Mouse (Mus musculus): Measurements from ENCODE around the gene Rplp0.

The Rplp0 gene

DNA sequence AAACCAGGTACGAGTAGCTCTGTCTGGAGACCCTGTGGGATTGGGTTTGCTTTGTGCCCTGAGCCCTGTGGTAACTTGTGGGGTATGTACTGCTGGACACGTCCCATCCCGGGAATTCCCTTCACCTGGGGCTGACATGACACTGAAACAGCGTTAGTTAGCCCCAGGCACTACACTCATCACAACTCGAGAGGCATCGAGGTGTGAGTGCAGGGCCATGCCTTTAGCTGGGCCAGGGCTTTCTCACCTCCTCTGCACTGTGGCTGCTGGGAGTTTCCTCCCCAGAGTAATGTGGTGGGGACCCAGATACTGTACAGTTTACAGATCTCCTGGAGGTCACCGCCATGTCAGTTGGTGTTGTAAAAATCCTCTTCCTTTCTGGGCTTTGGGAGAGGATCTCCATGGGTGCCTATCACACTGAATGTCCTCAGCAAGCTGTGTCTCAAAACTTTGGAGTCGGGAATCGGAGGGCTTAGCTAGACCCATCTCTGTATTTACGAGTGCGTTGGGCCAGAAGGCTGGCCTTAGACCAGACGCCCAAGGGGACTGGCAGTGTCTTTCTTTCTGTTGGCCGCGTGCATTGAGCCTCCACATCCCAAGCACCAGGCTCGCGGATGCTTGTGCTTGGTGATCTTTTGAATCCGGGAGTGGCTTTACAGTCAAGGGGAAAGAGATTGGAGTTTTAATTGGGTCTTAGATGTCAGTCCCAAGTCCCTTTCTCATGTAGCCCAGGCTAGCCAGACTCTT lies 32.6 kb upstream of the Rplp0 start:
- no peak for DNase-seq (ENCODE audit: extremely low read depth, low read depth)

GRCm38 (mm10) chr5:115528128-115528527 lies 31.1 kb upstream of the Rplp0 start:
- DNase-seq (ENCODE audit: extremely low read depth, low read depth) = no peak

DNA sequence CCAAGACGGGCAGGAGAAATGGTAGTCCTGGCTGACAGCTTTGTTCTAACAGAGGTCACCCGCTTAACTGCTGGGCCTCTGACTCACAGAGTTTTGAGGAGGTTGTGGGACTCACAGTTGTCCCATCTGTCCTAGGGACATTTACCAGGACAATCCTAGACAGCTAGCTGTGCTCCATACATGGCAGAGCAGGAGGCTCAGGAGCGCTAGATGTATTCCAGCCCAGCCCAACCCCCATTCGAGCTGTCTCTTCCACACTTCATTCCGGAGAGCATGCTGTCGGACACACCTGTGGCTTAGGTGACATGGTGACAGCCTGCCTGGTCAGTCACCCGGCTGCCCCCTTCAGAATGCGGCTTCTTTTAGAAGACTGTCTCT lies 29.9 kb upstream of the Rplp0 start:
- no peak for DNase-seq (ENCODE audit: extremely low read depth, low read depth)

DNA sequence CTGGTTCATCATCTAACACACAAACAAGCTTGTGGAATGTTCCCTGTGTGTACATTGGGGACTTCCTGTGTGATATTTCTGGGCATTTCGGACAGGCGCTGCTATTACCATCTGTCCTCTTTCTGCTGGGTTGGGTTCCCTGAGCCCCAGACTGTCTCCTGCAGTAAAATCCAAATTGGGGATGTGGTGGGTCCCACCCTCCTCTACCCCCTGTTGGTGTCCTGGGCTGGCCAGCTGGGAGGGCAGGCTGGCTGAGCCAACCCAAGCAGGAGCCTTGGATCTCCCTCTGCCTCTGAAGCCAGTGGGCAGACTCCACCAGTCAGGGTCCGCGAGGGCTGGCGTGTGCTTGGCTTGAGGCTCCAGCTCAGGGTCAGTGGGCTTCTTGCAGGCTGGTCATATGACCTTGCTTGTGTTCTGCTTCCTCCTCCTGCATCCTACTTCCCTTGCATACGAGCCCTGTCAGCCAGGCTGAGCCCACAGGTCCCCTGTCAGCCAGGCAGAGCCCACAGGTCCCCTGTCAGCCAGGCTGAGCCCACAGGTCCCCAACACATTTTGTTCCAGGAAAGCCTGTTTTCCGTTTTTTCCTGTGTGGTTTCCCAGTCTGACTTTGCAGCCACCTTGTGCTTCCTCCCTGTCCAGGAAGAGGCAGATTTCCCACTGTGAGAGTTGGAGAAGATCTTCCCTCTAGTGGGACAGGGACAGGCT lies 29.4 kb upstream of the Rplp0 start:
- no peak for DNase-seq (ENCODE audit: extremely low read depth, low read depth)

DNA sequence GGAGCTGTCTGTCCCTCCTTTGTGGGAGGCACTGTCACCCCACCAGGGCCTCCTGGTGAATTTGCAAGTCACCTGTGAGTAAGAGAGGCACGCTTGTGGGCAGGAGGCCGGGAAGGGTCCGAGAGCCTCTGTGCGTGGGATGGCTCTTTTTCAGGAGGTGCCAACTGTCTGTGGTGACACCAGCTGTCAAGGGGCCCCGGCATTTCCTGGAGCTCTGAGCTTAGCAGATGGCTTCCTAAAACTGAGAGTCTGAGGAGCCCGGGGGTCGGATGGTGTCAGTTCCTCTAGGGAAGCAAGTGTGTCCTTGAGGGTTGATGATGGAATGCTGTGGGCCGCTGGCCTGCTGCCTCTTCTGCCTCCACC lies 28.8 kb upstream of the Rplp0 start:
- DNase-seq (ENCODE audit: extremely low read depth, low read depth) = no peak

DNA sequence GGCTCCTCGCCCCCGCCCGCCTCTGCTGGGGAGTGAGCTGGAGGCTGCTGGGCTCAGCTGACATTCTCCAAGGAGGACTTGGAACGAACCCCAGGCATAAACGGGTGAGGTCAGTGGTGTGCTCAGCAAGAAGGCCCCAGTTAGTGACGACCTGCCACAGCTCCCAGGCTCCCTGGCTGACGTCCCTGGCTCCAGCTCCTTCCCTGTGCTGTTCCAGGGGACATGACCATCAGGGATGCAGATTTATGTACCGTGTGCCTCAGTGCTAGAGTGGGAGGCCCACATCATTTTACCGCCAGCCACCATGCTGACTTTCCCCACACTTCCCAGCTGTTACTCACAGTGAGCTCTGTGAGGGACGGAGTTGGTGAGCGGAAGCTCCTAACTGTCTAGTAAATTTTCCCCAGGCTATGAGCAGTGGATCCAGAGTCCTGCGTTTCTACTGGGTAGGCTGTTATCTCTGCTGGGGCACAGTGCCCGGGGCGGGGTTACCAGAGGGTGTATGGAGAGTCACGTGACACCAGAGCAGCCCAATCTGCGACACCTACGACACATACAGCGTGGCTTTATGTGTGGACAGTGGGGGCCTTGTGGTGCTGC lies 27.5 kb upstream of the Rplp0 start:
- DNase-seq (ENCODE audit: extremely low read depth, low read depth) = peak; percentile 85

- DNase-seq (ENCODE audit: extremely low read depth, low read depth) = no peak
Measured at GRCm38 (mm10) chr5:115534290-115534731, 25.0 kb upstream of the Rplp0 start.

DNA sequence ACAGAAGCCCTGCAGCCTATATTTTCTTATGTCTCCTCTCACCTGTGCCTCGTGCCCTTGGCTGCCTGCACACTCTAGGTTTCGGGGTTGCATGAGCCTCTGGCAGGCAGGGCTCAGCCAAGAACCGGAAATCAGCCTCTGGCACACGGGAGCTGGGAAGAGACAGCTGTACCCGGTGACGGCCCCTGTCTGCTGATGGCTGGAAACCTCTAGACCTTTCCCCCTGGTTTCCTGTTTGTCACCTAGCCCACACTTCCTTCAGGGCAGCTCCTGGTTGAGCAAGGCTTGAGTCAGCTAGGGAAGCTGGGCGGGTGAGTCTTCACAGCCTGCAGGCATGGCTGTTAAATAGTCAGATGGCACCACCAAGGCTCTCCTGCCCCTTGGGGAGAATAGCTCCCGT lies 24.4 kb upstream of the Rplp0 start:
- no peak for DNase-seq (ENCODE audit: extremely low read depth, low read depth)

- DNase-seq (ENCODE audit: extremely low read depth, low read depth) = peak; percentile 71
Measured at GRCm38 (mm10) chr5:115535635-115536034, 23.6 kb upstream of the Rplp0 start.

- no peak for DNase-seq (ENCODE audit: extremely low read depth, low read depth)
Measured at GRCm38 (mm10) chr5:115538017-115538692, 21.1 kb upstream of the Rplp0 start.

- DNase-seq (ENCODE audit: extremely low read depth, low read depth) = peak; percentile 66
Measured at GRCm38 (mm10) chr5:115538693-115539043, 20.6 kb upstream of the Rplp0 start.

GRCm38 (mm10) chr5:115542635-115543384 lies 16.5 kb upstream of the Rplp0 start:
- no peak for DNase-seq (ENCODE audit: extremely low read depth, low read depth)

DNA sequence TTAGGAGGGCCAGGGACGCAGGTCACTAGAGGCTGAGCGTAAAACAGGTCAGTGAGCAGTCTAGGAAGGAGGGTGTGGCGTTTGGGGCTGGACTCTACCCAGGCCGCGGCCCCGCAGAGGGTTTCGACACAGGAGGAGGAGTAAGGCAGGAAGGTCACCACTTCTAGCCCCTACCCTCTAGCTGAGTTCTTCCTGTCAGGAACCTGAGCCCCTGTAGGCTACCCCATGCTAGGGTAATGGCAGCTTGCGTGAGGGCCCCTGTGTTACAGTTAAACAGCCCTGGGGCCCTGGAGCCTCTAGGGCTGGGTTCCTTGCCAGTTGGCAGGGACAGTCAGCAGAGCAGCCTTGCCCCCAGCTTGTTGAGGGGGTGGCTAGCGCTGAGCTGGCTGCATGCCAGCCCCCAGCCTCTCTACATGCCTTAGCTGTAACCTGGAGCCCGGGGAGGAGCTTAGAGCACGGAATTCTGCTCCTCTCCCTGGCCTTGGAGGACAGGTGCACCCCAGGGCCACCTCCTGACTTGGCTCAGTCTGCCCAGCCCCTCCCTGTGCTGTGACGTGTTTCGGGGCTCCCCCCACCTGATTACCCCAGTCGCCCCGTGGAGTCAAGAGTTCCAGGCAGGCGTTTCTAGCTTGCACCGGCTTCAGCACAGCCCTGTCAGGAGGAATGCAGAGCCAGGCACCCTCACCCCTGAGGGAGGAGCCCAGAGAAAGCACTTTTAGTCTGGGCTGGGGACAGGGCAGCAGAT lies 15.6 kb upstream of the Rplp0 start:
- no peak for DNase-seq (ENCODE audit: extremely low read depth, low read depth)

GRCm38 (mm10) chr5:115544655-115545185 lies 14.5 kb upstream of the Rplp0 start:
- DNase-seq (ENCODE audit: extremely low read depth, low read depth) = no peak

DNA sequence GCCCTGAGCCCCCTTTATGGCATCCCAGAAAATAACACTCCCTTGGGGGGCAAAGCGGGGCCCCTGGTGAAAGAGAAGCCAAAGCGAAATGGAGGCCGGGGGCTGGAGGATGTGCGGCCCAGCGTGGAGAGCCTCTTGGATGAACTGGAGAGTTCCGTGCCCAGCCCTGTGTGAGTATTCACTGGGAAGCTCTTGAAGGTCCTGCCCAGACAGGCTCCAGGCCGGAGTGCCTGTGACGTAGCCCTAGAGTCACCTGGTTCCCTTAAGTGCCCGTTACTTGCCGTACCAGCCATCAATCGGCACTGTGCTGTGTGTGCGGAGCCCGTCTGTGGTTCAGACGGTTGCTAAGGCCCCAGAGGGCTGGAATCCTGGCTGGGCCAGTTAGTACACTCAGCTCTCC lies 13.6 kb upstream of the Rplp0 start:
- DNase-seq (ENCODE audit: extremely low read depth, low read depth) = no peak

DNA sequence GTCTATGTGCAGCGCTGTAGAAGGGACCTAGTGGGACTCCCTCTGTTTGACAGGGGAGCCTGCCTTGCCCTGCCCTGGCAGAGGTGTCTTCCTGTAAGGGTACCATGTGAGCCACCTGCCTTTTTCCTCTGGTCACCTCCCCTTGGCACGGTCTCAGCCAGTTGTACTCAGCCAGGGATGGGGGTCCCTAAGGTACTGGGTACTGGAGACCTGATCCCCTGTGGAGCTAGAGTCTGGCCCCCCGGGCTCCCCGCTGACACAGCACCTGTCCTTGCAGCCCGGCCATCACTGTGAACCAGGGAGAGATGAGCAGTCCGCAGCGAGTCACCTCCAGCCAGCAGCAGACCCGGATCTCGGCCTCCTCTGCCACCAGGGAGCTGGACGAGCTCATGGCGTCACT lies 12.7 kb upstream of the Rplp0 start:
- DNase-seq (ENCODE audit: extremely low read depth, low read depth) = no peak

- DNase-seq (ENCODE audit: extremely low read depth, low read depth) = no peak
Measured at GRCm38 (mm10) chr5:115547014-115547413, 12.3 kb upstream of the Rplp0 start.

DNA sequence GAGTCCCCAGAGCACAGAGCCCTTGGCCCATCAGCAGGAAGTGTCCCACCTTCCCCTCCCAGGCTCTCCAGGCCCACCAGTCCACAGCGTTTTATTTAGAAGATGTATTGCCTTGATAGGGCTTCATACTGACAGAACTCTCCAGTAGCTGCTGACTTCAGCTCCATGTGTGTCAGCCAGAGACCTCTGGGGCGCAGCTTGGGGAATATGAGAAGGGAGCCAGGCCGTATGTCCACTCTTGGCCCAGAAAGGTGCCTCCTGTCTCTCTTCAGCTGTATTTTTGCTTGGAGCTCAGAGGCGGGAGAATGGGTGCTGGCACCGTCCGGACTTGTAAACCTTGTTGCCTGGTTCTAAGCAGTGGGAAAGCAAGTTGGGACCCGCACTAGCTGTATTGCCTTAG lies 11.8 kb upstream of the Rplp0 start:
- DNase-seq (ENCODE audit: extremely low read depth, low read depth) = no peak

- DNase-seq (ENCODE audit: extremely low read depth, low read depth) = no peak
Measured at GRCm38 (mm10) chr5:115548501-115549285, 10.6 kb upstream of the Rplp0 start.
